Mouse (Mus musculus) right cerebral cortex, postnatal 36 days (tissue): ENCODE measurements around the gene Snx29.

Experiments used
- DNase-seq, 2 experiments: peaks; one replicate each; pipeline ENCODE4 v3.0.0; 2022; ENCODE audit warnings: low spot score in 2 of 2, mixed read lengths in 1 of 2

The Snx29 gene

DNA sequence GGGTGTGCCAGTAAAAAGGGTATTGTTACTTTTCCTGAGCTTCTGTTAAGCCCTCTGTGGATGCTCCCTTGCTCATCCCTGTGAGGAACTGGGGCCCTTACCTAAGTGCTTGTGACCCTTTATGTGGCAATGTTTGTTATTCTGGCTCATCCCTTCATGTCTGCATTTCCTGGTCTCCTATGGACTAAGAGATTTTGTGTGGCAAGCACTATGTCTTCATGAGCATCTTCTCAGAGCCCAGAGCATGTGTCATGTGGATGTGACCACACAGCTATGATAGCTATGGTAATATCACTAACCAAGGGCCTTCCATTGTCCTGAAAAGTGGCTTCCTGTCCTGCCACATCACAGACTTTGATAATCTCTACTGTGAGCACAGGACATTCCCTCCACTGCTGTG lies 315.1 kb downstream of the Snx29 start:
- no peak for DNase-seq

- no peak for DNase-seq
Observed at GRCm38 (mm10) chr16:11638739-11639138, 316.0 kb downstream of the Snx29 start.

DNA sequence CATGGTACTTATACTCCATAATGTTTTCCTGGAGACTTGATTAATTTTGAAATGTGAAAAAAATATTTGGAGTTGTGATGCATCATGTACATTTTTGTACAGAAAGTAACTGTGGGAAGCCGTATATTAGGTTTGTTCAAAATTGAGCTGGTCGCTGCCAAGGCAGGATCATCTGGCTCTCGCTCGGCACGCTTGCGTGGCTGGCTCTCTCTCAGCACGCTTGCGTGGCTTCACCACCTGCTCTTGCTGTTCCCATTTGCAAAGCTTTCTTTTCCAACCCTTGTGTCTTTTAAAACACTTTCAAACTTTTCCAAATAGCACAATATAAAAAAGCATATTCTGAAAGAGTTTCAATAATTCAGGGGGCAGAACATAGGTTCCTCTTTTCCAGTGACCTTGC lies 317.2 kb downstream of the Snx29 start:
- DNase-seq = peak; percentile 44 to 65

DNA sequence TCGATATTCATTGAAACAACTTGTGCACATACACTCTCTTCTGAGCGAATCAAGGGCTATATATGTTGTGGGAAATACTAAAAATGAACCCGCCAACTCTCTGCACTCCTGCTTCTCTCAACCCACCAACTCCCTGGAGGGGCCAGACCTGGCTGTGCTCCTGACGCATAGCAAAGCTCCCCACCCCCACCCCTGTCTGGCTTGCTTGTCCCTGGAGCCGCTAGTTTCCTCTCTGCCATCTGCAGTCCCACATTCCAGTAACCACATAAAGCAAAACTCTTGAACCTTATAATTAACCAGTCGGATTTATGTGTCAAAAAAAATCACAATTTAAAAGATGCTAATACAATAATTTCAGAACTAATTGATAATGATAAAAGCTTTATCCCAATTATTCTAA lies 320.9 kb downstream of the Snx29 start:
- DNase-seq = no peak

DNA sequence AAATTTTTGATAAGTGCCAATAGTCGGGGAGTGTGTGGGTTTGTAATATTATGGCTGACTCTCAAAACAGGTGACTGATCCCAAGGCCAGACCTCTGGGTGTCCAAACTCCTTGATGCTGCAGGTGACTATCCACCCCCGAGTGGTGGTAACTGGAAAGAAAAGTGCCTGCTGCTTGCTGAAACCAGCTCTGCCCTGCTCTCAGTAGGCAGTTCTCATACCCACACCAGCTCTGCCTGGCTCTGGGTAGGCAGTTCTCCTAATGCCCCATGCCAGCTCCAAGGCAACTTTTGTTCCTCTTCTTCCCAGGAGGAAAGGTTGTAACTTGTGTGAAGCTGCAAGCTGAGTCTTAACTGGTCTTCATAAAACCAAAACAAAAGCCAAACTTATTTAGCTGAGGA lies 321.7 kb downstream of the Snx29 start:
- DNase-seq = no peak

DNA sequence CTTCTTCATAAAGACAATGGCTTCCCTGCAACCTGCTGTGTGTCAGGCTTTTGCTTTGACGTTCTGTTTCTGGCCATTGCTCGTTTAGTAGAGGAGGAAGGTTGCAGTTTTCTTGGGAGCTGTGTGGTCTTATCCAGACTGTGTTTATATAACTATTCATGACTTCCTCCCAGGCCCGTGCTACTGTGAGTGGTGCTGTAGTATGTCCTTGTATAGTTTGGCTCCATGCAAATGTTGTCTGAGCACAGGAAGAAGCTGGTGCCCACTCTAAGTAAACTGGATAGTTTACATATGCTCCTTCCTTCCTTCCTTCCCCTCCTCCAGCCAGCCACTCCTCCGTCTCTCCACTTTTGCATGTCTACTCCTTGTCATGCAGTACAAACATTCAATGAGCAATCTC lies 323.0 kb downstream of the Snx29 start:
- DNase-seq = no peak

- no peak for DNase-seq
Observed at GRCm38 (mm10) chr16:11646745-11647289, 324.1 kb downstream of the Snx29 start.

DNA sequence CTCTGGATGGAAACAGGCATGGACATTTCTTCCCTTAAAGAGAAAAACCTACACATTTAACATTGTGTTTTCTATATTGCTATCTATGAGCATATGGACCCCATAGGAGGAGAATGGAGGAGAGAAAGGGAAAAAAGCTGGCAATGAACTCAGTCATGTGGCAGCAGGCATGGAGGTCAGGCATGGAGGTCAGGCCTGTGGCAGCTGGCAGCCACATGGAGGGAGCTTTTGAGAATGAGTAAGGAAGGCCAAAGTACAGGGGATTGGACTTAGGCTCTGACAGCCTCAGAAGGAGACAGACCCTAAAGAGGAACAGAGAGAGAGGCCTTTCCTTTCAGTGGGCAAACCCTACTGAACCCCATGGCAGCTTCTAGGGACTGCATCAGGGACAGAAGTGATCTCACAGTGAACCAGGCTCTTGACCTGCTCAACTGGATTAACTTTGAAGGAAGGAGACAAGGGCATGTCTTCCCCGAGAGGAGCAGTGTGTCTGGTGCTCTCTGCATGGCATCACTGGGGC lies 325.5 kb downstream of the Snx29 start:
- DNase-seq = no peak

GRCm38 (mm10) chr16:11652686-11653366 lies 330.1 kb downstream of the Snx29 start:
- no peak for DNase-seq

DNA sequence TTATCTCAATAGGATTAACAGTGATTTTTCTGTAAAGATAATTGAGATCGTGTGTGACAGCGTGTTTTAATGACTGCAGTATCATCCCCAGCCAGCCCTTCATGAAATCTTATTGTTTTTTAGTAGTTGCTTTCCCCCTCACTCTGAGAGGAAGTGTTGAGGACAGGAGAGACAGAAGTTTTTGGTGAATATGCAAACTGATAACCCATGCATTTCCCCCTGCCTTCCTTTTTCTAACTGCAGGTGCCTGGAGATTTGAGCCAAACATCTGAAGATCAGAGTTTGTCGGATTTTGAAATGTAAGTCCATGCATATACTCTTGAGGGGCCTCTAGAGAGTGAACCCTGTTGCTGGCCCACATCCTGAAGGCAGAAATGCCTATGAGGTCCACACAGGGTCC lies 333.2 kb downstream of the Snx29 start:
- no peak for DNase-seq

- no peak for DNase-seq
Observed at GRCm38 (mm10) chr16:11657111-11657510, 334.4 kb downstream of the Snx29 start.

DNA sequence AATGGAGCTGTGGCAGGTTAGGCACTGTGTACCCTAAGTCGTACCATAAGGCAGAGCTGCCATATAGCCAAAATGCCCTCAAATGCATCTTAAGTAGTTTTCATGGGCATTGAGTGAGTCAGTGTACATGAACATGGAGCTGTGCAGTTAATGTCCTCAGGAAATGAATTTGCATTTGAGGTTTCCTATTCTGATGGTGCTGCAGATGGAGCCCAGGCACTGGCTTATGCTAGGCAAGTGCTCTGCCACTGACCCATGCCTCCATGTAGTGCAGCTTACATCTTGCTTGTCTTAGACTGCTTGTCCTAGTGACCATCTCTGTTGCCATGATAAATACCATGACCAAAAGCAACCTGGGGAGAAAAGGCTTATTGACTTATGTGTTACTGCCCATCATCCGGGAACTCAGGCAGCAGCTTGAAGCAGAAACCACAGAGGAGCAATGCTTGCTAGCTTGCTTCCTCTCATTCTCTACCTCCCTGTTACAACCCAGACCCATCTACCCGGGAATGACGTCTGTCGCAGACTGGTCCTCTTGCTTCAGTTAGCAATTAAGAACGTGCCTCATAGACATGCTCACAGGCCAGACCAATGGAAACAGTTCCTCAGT lies 336.5 kb downstream of the Snx29 start:
- DNase-seq = no peak

- DNase-seq = peak; percentile 29 to 36
Observed at GRCm38 (mm10) chr16:11664896-11665705, 342.4 kb downstream of the Snx29 start.

DNA sequence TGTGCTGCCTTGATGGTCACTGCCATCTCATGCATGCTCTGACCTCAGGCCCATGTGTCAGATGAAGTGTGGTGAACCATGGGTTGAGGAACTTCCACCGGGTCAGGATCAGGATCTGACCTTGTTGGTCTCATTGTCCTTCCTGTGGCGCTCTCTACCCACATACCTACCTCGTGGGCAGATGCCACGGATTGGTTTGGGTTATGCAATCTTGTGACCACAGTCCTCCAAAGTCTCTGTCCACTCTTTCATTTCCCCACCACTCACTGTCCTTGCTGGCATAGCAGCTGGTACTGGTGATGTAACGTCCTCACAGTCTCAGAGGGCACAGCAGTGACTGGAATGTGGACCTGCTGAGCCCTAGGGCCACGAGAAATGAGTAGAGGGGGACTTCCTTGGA lies 343.2 kb downstream of the Snx29 start:
- no peak for DNase-seq

GRCm38 (mm10) chr16:11668375-11668774 lies 345.7 kb downstream of the Snx29 start:
- DNase-seq = no peak

- no peak for DNase-seq
Observed at GRCm38 (mm10) chr16:11668878-11669277, 346.2 kb downstream of the Snx29 start.

GRCm38 (mm10) chr16:11670251-11670970 lies 347.7 kb downstream of the Snx29 start:
- DNase-seq = no peak

- DNase-seq = no peak
Observed at GRCm38 (mm10) chr16:11670971-11671310, 348.2 kb downstream of the Snx29 start.

DNA sequence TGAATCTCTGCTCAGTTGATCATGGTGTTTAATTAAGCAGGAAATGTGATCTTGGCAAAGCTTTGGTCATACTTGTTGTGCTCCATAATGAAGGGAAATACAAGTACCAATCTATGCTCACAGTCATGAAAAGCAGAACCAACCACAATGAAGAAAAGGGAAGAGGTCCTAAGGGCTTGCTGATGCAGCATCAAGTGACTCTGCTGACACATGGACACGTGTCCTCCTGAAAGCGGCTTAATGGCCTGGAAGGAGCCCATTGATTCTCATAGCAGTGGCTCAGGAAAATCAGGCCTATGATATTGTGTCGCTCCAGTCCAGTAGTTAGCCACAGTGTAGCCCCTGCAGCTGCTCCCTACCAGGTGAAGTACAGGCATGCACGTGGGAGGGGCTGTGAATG lies 353.3 kb downstream of the Snx29 start:
- DNase-seq = no peak

- no peak for DNase-seq
Observed at GRCm38 (mm10) chr16:11685264-11685663, 362.6 kb downstream of the Snx29 start.

- DNase-seq = no peak
Observed at GRCm38 (mm10) chr16:11685735-11686340, 363.1 kb downstream of the Snx29 start.
